ENCODE assay signal across 11 mouse cellular contexts in the genomic region with DNA sequence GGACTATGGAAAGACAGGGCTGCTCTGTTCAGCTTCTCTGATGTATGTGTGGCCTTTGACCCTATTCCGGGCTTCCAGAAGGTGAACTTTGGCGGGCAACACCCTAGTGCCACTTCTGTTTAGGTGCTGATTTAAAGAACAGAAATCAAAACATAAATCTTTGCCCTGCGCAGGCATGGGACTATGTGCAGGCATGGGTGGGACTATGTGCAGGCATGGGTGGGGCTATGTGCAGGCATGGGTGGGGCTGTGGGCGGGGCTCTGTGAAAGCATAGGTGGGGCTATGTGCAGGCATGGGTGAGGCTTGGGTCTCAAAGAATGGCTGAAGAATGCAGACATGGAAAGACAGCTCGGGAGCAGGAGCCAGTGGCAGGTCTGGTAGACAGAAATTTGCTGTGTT. TPM values are rescaled to one million over a fixed set of nuclear protein-coding genes. Genes with fewer than 3 reads are reported as not detected.
A peak's percentile ranks its signal among the peaks of the same experiment; 100 is the strongest.
DNase-seq lines count a peak whose midpoint lies in the region; ATAC-seq and TF ChIP-seq lines count a peak whose summit lies in the region.
"Had no signal": no experiment of that assay in that cellular context is flagged by ENCODE, and none has a peak within 500 bp of the region (broad histone marks: within the 10 kb centered on the region; RNA-seq: fewer than 3 reads in every experiment).

No protein-coding gene starts in this region.

- 82% methylated on average over 5 of the region's 5 CpGs for WGBS in hindbrain, embryonic 15.5 days
- WGBS in hindbrain, postnatal 0 days: 82% methylated on average over 5 of the region's 5 CpGs
- WGBS in liver, embryonic 12.5 days (ENCODE audit: insufficient replicate concordance): 32% methylated on average over 5 of the region's 5 CpGs
- WGBS in forebrain, embryonic 11.5 days: 81% methylated on average over 5 of the region's 5 CpGs

- no peak overlapping the region for H3K4me3 ChIP-seq in hindbrain, embryonic 15.5 days
- no peak overlapping the region for H3K4me3 ChIP-seq in hindbrain, postnatal 0 days (ENCODE audit: low read length)
- peak overlapping the region; percentile 32 for H3K4me3 ChIP-seq in ES-Bruce4 (ENCODE audit: low read depth, low read length)
- H3K4me3 ChIP-seq in liver, embryonic 12.5 days: no peak overlapping the region
- H3K4me3 ChIP-seq in forebrain, embryonic 11.5 days (ENCODE audit: low read depth, low read length): no peak overlapping the region
- H3K4me3 ChIP-seq: forebrain, embryonic 12.5 days had no signal

- peak; percentile 38; the same call in 1 of the 2 replicates for ATAC-seq in hindbrain, embryonic 15.5 days (ENCODE audit: low FRiP score, low read depth)
- no peak for ATAC-seq in hindbrain, postnatal 0 days
- ATAC-seq in liver, embryonic 12.5 days: peak; percentile 93
- ATAC-seq in forebrain, embryonic 11.5 days (replicated peaks; ENCODE audit: low FRiP score): no peak
- ATAC-seq: inflammation-experienced regulatory T-cells, adult 6 months; midbrain, embryonic 16.5 days had no signal

- no peaks in the 10 kb centered on the region for H3K27me3 ChIP-seq in hindbrain, embryonic 15.5 days
- H3K27me3 ChIP-seq in hindbrain, postnatal 0 days (ENCODE audit: insufficient read depth, low read length): no peaks in the 10 kb centered on the region
- H3K27me3 ChIP-seq in ES-Bruce4 (ENCODE audit: control insufficient read depth, insufficient read depth, low read length, poor library complexity, severe bottlenecking): no peaks in the 10 kb centered on the region
- no peaks in the 10 kb centered on the region for H3K27me3 ChIP-seq in liver, embryonic 12.5 days (replicated peaks)
- H3K27me3 ChIP-seq in forebrain, embryonic 11.5 days (ENCODE audit: control insufficient read depth, insufficient read depth, low read length): no peaks in the 10 kb centered on the region
- H3K27me3 ChIP-seq: forebrain, embryonic 12.5 days had no signal

- H3K27ac ChIP-seq in hindbrain, embryonic 15.5 days (replicated peaks): no peak overlapping the region
- no peak overlapping the region for H3K27ac ChIP-seq in hindbrain, postnatal 0 days
- H3K27ac ChIP-seq in ES-Bruce4 (ENCODE audit: insufficient read depth, low read length): peak overlapping the region; percentile 47
- H3K27ac ChIP-seq in liver, embryonic 12.5 days: no peak overlapping the region
- no peak overlapping the region for H3K27ac ChIP-seq in forebrain, embryonic 11.5 days (ENCODE audit: low read depth, low read length)
- H3K27ac ChIP-seq: forebrain, embryonic 12.5 days had no signal

- no peak overlapping the region for H3K9ac ChIP-seq in hindbrain, embryonic 15.5 days
- H3K9ac ChIP-seq in hindbrain, postnatal 0 days (replicated peaks; ENCODE audit: low read length): no peak overlapping the region
- peak overlapping the region; percentile 41; the same call in 1 of the 2 replicates for H3K9ac ChIP-seq in ES-Bruce4 (ENCODE audit: low read depth, poor library complexity, severe bottlenecking)
- no peak overlapping the region for H3K9ac ChIP-seq in liver, embryonic 12.5 days
- no peak overlapping the region for H3K9ac ChIP-seq in forebrain, embryonic 11.5 days (ENCODE audit: low read length)
- H3K9ac ChIP-seq: forebrain, embryonic 12.5 days had no signal

- H3K4me2 ChIP-seq in hindbrain, embryonic 15.5 days: no peak overlapping the region
- no peak overlapping the region for H3K4me2 ChIP-seq in hindbrain, postnatal 0 days (ENCODE audit: low read depth, low read length)
- peak overlapping the region; percentile 4 for H3K4me2 ChIP-seq in liver, embryonic 12.5 days
- no peak overlapping the region for H3K4me2 ChIP-seq in forebrain, embryonic 11.5 days (ENCODE audit: low read depth, low read length, severe bottlenecking)
- H3K4me2 ChIP-seq: forebrain, embryonic 12.5 days had no signal

- H3K4me1 ChIP-seq in hindbrain, embryonic 15.5 days (replicated peaks): peaks cover 5% of the 10 kb centered on the region; the same call in 1 of the 2 replicates
- H3K4me1 ChIP-seq in hindbrain, postnatal 0 days (ENCODE audit: insufficient read depth, low read length): no peaks in the 10 kb centered on the region
- peaks cover 14% of the 10 kb centered on the region for H3K4me1 ChIP-seq in ES-Bruce4 (ENCODE audit: control insufficient read depth, insufficient read depth, low read length)
- peaks cover 53% of the 10 kb centered on the region for H3K4me1 ChIP-seq in liver, embryonic 12.5 days
- H3K4me1 ChIP-seq in forebrain, embryonic 11.5 days (replicated peaks; ENCODE audit: control insufficient read depth, insufficient read depth, low read length): no peaks in the 10 kb centered on the region
- H3K4me1 ChIP-seq: forebrain, embryonic 12.5 days had no signal

- no peak for DNase-seq in hindbrain, postnatal 0 days (ENCODE audit: low spot score)
- DNase-seq in ZHBTc4 (ENCODE audit: low read depth, low spot score): peak; percentile 91
- DNase-seq in forebrain, embryonic 11.5 days (ENCODE audit: low spot score): no peak
- no peak for DNase-seq in layer of hippocampus, postnatal 36 days
- DNase-seq: cerebellum, adult 18-20 months had no signal

- H3K9me3 ChIP-seq in hindbrain, embryonic 15.5 days: no peaks in the 10 kb centered on the region
- H3K9me3 ChIP-seq in hindbrain, postnatal 0 days (ENCODE audit: low read length): no peaks in the 10 kb centered on the region
- no peaks in the 10 kb centered on the region for H3K9me3 ChIP-seq in ES-Bruce4 (replicated peaks; ENCODE audit: control insufficient read depth, insufficient read depth, low read length, poor library complexity, severe bottlenecking)
- no peaks in the 10 kb centered on the region for H3K9me3 ChIP-seq in liver, embryonic 12.5 days (replicated peaks)
- no peaks in the 10 kb centered on the region for H3K9me3 ChIP-seq in forebrain, embryonic 11.5 days (ENCODE audit: control insufficient read depth, low read length)
- H3K9me3 ChIP-seq: forebrain, embryonic 12.5 days had no signal

- no peak for TF ChIP-seq CTCF in hindbrain, postnatal 0 days (IDR thresholded peaks at IDR 0.05; ENCODE audit: low read depth)
- TF ChIP-seq CTCF in ES-Bruce4 (IDR thresholded peaks at IDR 0.05; ENCODE audit: low read depth, low read length): no peak

- TF ChIP-seq EP300 in ES-Bruce4 (IDR thresholded peaks at IDR 0.05; ENCODE audit: insufficient read depth, low read depth, low read length): no peak

- no peaks in the 10 kb centered on the region for H3K36me3 ChIP-seq in hindbrain, embryonic 15.5 days
- no peaks in the 10 kb centered on the region for H3K36me3 ChIP-seq in hindbrain, postnatal 0 days (ENCODE audit: insufficient read depth, low read length)
- H3K36me3 ChIP-seq in ES-Bruce4 (ENCODE audit: control insufficient read depth, insufficient read depth, low read length, poor library complexity, severe bottlenecking): no peaks in the 10 kb centered on the region
- H3K36me3 ChIP-seq in liver, embryonic 12.5 days: peaks cover 28% of the 10 kb centered on the region
- no peaks in the 10 kb centered on the region for H3K36me3 ChIP-seq in forebrain, embryonic 11.5 days (ENCODE audit: control insufficient read depth, insufficient read depth, low read length)

- no peak for TF ChIP-seq POLR2A in ES-Bruce4 (IDR thresholded peaks at IDR 0.05; ENCODE audit: insufficient read depth, low read length)

RNA-seq across cellular contexts. Expression of a gene that starts 13.1 kb away (rescaled TPM):
- 21.4 and 23.0 TPM in 2 replicates for polyA plus RNA-seq in hindbrain, embryonic 15.5 days (2015; fragmentation: Nextera tagmentation; extraction: Ambion mirVana)
- total RNA-seq in hindbrain, postnatal 0 days (2014; rRNA removed): 28.0 and 29.7 TPM in 2 replicates
- polyA plus RNA-seq in hindbrain, postnatal 0 days (2015; fragmentation: Nextera tagmentation; extraction: Ambion mirVana): 22.6 and 22.9 TPM in 2 replicates
- polyA plus RNA-seq in ES-Bruce4 (2011; ENCODE audit: insufficient read depth, insufficient read length, low read depth, missing spikeins): 57.6 and 61.8 TPM in 2 replicates
- 9.5 and 10.2 TPM in 2 replicates for polyA plus RNA-seq in liver, embryonic 12.5 days (2016; fragmentation: Nextera tagmentation; extraction: Ambion mirVana)
- polyA plus RNA-seq in forebrain, embryonic 11.5 days (2014; fragmentation: Nextera tagmentation; extraction: Ambion mirVana): 17.6 and 19.4 TPM in 2 replicates
- 10 to 100 TPM; 66.5 to 69.0 TPM for total RNA-seq in layer of hippocampus, postnatal 36 days (2021)

Comparison
In these comparisons a context has a peak if more than half of its experiments do, and no peak if none do; other contexts are left out.
1. ATAC-seq: peak in hindbrain, embryonic 15.5 days (single experiment) and liver, embryonic 12.5 days (single experiment); none in hindbrain, postnatal 0 days (single experiment) and forebrain, embryonic 11.5 days (single experiment).